Mouse (Mus musculus) thymus, adult 2 months (tissue): ENCODE data around the gene Gas7.

ENCODE experiments used
- CTCF ChIP-seq: fragments of 200-500 bp; IDR thresholded peaks from 2 replicates; pipeline ENCODE4 v1.5.1; 2012; ENCODE audit warnings: mild to moderate bottlenecking, control low read depth, low read length, moderate library complexity, borderline replicate concordance; ENCODE audit not compliant: control insufficient read depth, poor library complexity, insufficient read depth; ENCODE audit errors: extremely low read depth
- POLR2A ChIP-seq: fragments of 200-500 bp; IDR thresholded peaks from 2 replicates; pipeline ENCODE4 v1.6.1; 2012; ENCODE audit warnings: mild to moderate bottlenecking, low read length, control low read depth, moderate library complexity; ENCODE audit not compliant: control insufficient read depth, poor library complexity, insufficient read depth; ENCODE audit errors: extremely low read depth

- no peak for TF ChIP-seq CTCF
- no peak for TF ChIP-seq POLR2A
These were observed 25.1 kb downstream of the Gas7 start for GRCm38 (mm10) chr11:67480204-67480956.
